Mouse (Mus musculus) G1E (cell line): ENCODE results near the gene Inpp1. TPM values are rescaled to one million over a fixed set of nuclear protein-coding genes. Genes with fewer than 3 reads are reported as not detected.
"Not testable (repeated sequence)": the region's sequence is repeated elsewhere in the genome, so short reads cannot be mapped to it uniquely, and the experiment has no call there.

Experiments
- ATAC-seq: 2 replicates; pipeline ENCODE4 v1.8.0; 2016; ENCODE audit warnings: mild to moderate bottlenecking; ENCODE audit not compliant: insufficient number of reproducible peaks, poor library complexity, low FRiP score, severe bottlenecking; ENCODE audit errors: extremely low read depth
- DNase-seq: peaks from one replicate; pipeline ENCODE4 v3.0.0; 2012; ENCODE audit warnings: low spot score
- H3K27me3 ChIP-seq: 2 replicates; pipeline ENCODE4 v1.6.1; 2012; ENCODE audit warnings: mild to moderate bottlenecking, low read length, inconsistent platforms; ENCODE audit not compliant: insufficient read depth
- H3K36me3 ChIP-seq: replicated peaks from 2 replicates; pipeline ENCODE3; 2012; ENCODE audit warnings: mild to moderate bottlenecking, inconsistent platforms
- H3K4me1 ChIP-seq: 2 replicates; pipeline ENCODE4 v1.6.1; 2012; ENCODE audit warnings: low read depth, low read length, inconsistent platforms, mixed read lengths; ENCODE audit not compliant: insufficient read depth
- H3K4me3 ChIP-seq: 2 replicates; pipeline ENCODE4 v1.5.1; 2012; ENCODE audit warnings: low read depth, mild to moderate bottlenecking, inconsistent platforms, low read length, moderate library complexity, mixed read lengths
- H3K9me3 ChIP-seq: replicated peaks from 2 replicates; pipeline ENCODE4 v1.6.1; 2012; ENCODE audit warnings: inconsistent platforms
- CTCF ChIP-seq: IDR thresholded peaks from 2 replicates; pipeline ENCODE4 v1.5.1; 2012; ENCODE audit warnings: low read depth, low read length, inconsistent platforms, mixed read lengths
- GATA1 ChIP-seq: IDR thresholded peaks from 2 replicates; pipeline ENCODE4 v1.6.1; 2012; ENCODE audit warnings: borderline replicate concordance, low read length, inconsistent platforms, mixed read lengths
- GATA2 ChIP-seq: IDR thresholded peaks from 2 replicates; pipeline ENCODE4 v1.6.1; 2012; ENCODE audit warnings: low read depth, low read length, inconsistent platforms, borderline replicate concordance
- POLR2AphosphoS5 ChIP-seq: IDR thresholded peaks from 2 replicates; pipeline ENCODE4 v1.6.1; 2012; ENCODE audit warnings: low read depth, low read length, inconsistent platforms; ENCODE audit not compliant: insufficient replicate concordance
- TAL1 ChIP-seq: conservative IDR thresholded peaks from 2 replicates; pipeline ENCODE4 v1.6.1; 2012; ENCODE audit warnings: low read depth, low read length, inconsistent platforms, mixed read lengths
- polyA plus RNA-seq: library from polyadenylated mRNA; stranded (reverse); fragments of >175 nt; gene quantifications from 2 replicates; pipeline ENCODE4 v1.2.3, GENCODE M21; 2012
- total RNA-seq, 2 experiments: library from RNA; stranded (forward) in 1 of 2; stranded (reverse) in 1 of 2; fragments of 200-1000 nt in 1 of 2; fragments of >200 nt in 1 of 2; fragmentation: Nextera tagmentation in 1 of 2; gene quantifications; 2 replicates each; pipeline ENCODE4 v1.2.3; 2014 to 2017

Inpp1 gene
- total RNA-seq (2014; fragmentation: Nextera tagmentation) (not detected in 2 replicates), total RNA-seq (2017) (0.46 and 0.55 TPM in 2 replicates), polyA plus RNA-seq (not detected in 2 replicates)

DNA sequence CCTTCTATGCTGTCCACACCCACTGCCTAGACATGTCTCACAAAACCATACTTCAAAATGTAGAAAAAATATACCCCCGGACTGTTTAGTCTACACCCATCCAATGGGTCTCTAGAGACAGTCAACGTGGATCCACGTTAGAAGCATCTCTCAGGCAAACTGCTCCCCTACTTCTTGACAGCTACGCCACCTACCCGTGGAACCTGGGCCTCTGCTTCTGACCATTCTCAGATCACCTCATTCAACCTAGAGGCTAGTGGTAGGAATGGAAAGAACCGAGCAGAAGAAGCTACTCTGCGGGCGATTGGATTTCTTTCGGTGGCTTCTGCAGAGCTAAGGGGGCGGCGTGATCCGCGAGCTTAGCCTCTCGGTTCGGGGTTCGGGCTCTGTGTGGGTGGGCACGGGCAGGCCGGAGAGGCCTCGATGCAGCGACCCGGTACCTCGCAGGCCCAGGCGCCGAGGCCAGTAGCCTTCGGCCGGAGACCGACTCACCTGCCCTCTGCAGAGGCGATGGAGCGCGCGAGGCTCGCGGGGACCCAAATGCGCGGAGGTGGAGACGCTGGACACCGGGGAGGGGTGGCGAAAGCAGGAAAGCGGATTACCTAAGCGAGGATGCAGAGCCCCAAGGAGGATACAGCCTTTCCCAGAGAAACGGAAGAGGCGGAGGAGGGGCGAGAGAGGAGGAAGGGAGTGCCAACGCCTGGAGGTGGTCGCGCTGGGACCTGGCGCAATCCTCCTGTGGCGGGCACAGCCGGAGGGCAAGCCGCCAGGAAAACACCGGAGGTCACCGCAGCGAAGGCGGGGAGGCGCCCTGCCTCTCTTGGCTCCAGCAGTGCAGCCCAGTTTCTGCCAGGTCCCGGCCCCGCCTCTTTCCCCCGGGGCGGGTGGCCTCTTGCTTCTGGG, at the start of gene Inpp1:
TSS of gene Inpp1 (minus strand) at position 779 of the 903 bp plus-strand sequence.
- Histone ChIP-seq H3K27me3 (peaks cover 22% of the 10 kb centered on the region), H3K4me3 (peak within 1 kb of the TSS; percentile 4; the same call in 1 of the 2 replicates), H3K4me1 (no peaks in the 10 kb centered on the region), H3K36me3 (no peaks in the 10 kb centered on the region), H3K9me3 (no peaks in the 10 kb centered on the region)
- TF ChIP-seq TAL1 (no peak), CTCF (no peak), GATA1 (no peak), POLR2AphosphoS5 (no peak), GATA2 (no peak)
- no peak for ATAC-seq
- no peak for DNase-seq

DNA sequence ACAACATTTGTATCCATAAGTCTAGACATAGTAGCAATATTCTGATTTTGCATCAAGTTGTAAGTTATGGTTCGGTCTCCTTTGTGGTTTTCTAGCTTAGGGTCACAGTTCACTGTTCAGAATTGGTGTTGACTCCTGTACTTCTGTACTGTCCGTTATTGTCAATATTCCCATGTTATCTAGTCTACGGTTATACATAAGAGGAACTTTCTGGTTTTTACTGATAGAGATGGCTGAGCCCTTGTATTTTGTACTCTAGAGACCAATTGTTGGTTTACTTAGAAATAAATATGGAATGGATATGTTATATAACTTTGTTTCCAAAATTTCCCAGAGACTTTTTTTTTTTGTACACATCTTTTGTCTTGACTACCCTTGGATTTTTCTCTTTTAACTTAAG, 48.5 kb upstream of the Inpp1 start:
- ATAC-seq: no peak
- no peak for DNase-seq
- Histone ChIP-seq H3K9me3 (no peaks in the 10 kb centered on the region), H3K4me3 (no peak overlapping the region), H3K4me1 (no peaks in the 10 kb centered on the region), H3K36me3 (peaks cover 46% of the 10 kb centered on the region), H3K27me3 (no peaks in the 10 kb centered on the region)
- TF ChIP-seq GATA2 (no peak), POLR2AphosphoS5 (no peak), CTCF (no peak), TAL1 (no peak), GATA1 (no peak)

DNA sequence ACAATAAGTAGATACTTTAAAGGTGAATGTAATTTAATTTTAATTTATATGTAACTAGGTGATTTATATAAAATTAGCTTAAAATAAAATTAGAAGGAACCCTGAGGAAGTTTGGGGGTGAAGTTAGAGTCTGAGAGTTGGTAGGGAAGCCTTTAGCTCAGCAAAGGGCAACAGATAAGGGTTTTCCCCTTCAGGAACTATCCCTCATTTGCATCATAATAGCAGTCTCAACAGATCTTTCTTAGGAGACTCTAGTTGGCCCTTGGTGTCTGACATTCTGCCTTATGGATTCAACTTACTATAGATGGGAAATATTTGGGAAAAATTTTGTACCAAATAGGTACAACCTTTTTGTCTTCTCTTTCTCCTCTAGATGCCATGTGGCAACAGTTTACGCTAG, 46.7 kb upstream of the Inpp1 start:
- ATAC-seq (no peak), DNase-seq (no peak)
- no peaks in the 10 kb centered on the region for H3K27me3 ChIP-seq
- H3K9me3 ChIP-seq: no peaks in the 10 kb centered on the region
- TF ChIP-seq POLR2AphosphoS5 (no peak), TAL1 (no peak), GATA1 (no peak), CTCF (no peak), GATA2 (no peak)
- peaks cover 45% of the 10 kb centered on the region for H3K36me3 ChIP-seq
- no peaks in the 10 kb centered on the region for H3K4me1 ChIP-seq
- H3K4me3 ChIP-seq: no peak overlapping the region

DNA sequence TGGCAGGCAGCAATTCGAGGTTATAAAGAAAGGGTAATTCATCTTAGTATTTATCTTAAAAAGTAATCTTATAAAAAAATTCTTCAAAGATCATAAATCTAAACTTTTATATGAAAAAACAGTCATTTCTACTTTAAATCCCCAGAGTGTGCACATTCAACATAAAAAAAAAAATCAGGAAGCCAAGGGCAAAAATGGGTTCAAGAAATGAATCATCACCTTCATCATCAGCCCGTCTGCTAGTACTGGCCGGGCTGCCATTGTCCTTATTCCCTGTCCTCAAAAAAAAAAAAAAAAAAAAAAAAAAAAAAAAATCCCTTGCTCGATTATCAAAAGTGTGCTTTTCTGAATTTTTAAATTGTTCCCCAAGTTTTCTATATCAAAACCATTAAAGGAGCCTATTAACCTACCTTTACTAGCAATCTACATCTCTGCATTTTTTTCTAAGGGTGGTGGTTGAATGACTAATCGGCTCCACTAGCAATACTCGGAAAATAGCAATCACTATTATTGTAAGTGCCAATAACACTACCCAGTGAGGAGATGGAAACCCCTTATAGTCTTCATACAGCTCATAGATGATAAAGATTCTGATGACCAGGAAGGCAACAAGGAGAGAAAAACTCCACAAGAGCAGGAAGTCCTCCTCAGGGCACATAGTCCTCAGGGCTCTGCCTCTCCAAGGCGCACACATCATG, 38.6 kb upstream of the Inpp1 start:
- no peak for TF ChIP-seq POLR2AphosphoS5
- TF ChIP-seq GATA1: no peak
- no peak for TF ChIP-seq CTCF
- TF ChIP-seq TAL1: no peak
- no peak for TF ChIP-seq GATA2
- no peak for DNase-seq

DNA sequence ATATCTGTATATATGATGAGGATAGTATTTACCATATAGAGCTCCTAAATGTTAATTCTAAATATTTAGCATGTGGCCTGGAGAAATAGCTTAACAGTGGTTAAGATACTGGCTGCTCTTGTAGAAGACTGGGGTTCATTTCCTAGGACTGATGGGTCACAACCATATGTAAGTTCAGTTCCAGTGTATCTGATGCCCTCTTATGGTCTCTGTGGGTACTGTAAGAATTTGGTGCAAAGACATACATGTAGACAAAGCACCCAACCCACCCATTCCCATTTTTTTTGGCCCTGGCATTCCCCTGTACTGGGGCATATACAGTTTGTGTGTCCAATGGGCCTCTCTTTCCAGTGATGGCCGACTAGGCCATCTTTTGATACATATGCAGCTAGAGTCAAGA, 36.5 kb upstream of the Inpp1 start:
- not testable (repeated sequence) for H3K4me1 ChIP-seq, H3K27me3 ChIP-seq, H3K4me3 ChIP-seq, DNase-seq, H3K9me3 ChIP-seq
- peak; percentile 76 for ATAC-seq
- peaks cover 17% of the 10 kb centered on the region for H3K36me3 ChIP-seq
- peak; percentile 7; the same call in 1 of the 2 replicates for TF ChIP-seq CTCF

More for the DNA sequence above, 38.6 kb upstream of the Inpp1 start:
- H3K9me3 ChIP-seq: no peaks in the 10 kb centered on the region
- H3K36me3 ChIP-seq: peaks cover 30% of the 10 kb centered on the region
- no peak for ATAC-seq
- H3K4me1 ChIP-seq: no peaks in the 10 kb centered on the region
- H3K27me3 ChIP-seq: no peaks in the 10 kb centered on the region
- H3K4me3 ChIP-seq: no peak overlapping the region

DNA sequence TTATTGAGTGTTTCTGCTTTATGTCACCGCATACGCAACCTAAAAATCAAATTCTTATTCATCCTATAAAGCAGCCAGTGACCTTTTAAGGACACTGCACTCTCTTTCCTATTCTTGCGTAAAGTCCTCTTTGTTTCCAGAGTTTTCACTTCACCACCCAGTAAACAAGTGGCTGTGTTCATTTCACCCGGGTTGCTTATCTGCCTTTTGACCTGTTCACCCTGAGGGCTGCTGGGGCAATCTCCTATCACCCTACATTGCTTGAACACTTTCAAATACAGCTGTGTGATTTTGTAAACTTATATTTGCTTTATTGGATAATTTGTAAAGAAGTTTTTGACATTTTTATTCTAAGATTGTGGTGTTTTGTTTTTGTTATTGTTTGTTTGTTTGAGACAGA, 31.9 kb upstream of the Inpp1 start:
- H3K4me1 ChIP-seq: peaks cover 26% of the 10 kb centered on the region
- H3K36me3 ChIP-seq: peaks cover 25% of the 10 kb centered on the region
- ATAC-seq (no peak), DNase-seq (no peak)
- H3K9me3 ChIP-seq: no peaks in the 10 kb centered on the region
- no peaks in the 10 kb centered on the region for H3K27me3 ChIP-seq
- H3K4me3 ChIP-seq: no peak overlapping the region
- no peak for TF ChIP-seq GATA1
- TF ChIP-seq TAL1: no peak
- no peak for TF ChIP-seq POLR2AphosphoS5
- no peak for TF ChIP-seq CTCF
- no peak for TF ChIP-seq GATA2
